Mouse (Mus musculus) bone marrow, adult 2 months (tissue): ENCODE results near the gene Prkch.

Experiments used
- CTCF ChIP-seq: fragments of 200-500 bp; IDR thresholded peaks from 2 replicates; pipeline ENCODE4 v1.5.1; 2011; ENCODE audit warnings: low read length, control low read depth; ENCODE audit not compliant: control insufficient read depth, insufficient read depth
- POLR2A ChIP-seq: fragments of 200-500 bp; IDR thresholded peaks from 2 replicates; pipeline ENCODE4 v1.6.1; 2011; ENCODE audit warnings: low read depth, mild to moderate bottlenecking, control low read depth, low read length, borderline replicate concordance; ENCODE audit not compliant: control insufficient read depth

GRCm38 (mm10) chr12:73633707-73634106 is 49.1 kb downstream of the Prkch start:
- TF ChIP-seq POLR2A (no peak), CTCF (no peak)
